Mouse (Mus musculus) left cerebral cortex, adult 11 months (tissue): ENCODE data around the gene Sult6b2.

ENCODE experiments used
- DNase-seq: peaks from one replicate; pipeline ENCODE4 v3.0.0; 2022; ENCODE audit warnings: low spot score

Gene Sult6b2

DNA sequence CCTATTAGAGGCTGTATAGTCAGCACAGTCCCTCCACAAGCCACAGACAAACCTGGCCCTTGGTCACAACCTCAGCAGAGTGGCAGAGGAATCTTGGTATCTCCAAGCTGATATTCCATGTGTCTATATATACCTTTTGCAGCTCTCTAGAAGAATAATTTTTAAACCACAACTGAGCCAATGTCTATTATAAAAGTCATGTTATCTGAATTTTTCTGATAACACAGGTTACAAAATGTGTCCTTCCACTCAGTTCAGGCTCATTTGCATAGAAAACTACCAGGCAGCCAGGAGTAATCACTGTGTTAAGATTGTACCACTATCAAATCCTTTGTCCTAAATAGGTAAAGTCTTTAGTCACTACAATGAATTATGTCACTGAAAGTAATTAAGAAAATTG is at the start of gene Sult6b2:
TSS of gene Sult6b2 (minus strand) at position 101 of the 400 bp plus-strand sequence.
- DNase-seq: no peak

DNA sequence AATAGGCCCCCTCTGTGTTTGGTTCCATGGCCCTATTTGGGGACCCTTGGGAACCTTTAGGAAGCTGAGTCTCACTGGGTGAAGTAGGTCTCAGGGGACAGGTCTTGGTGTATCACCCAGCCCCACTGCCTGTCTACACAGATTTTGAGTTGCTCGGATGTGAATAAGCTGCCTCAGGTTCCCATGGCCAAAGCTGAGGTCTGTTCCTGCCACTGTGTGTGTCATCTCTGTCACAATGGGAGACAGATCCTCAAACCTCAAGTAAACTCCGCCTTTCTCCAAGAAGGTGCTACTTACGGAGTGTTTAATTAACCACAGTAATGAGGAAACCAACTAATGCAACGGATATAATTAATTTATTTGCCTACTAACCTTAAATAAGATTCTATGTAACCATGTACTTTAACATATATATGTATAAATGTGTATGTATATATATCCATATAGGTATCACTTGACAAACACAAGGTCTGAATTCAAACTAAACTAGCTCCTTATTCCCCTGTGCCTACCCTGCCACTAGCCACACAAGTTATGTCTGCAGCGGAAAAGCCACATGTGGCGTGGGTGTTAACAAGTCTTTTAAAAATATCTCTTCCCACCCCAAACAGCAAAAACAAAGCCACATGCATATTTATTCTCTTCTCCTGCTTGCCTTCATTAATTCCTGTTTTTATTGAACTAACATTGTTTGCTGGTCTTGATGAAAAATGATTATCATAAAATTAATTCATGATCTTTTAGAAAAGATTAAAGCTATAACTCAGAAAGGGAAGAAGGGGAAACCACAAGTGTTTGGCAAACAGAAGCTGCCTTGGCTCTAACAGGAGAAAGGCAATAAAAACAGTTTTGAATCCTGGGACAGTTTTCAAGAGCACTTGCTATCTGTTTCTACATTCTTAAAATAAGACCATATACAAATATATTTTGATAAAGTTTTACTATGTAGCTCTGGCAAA is 48.4 kb upstream of the Sult6b2 start:
- no peak for DNase-seq

DNA sequence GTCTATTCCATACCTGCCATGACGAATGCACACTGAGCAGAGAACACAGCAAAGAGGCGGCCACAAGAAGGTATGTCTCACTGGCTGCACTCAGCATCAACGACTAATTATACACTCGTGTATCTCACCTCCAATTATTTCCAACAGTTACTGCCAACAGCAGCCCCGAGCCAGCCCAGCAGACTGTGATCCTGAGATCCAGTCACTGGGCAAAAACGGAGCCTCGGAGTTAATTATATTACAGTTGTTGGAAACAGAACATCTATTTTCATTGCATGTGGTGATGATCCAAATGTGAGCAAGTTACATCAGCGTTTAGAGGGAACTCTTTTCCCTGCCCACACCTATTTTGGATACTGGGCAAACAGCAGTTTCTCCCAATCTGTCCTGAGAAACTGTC is 46.1 kb upstream of the Sult6b2 start:
- DNase-seq: no peak

DNA sequence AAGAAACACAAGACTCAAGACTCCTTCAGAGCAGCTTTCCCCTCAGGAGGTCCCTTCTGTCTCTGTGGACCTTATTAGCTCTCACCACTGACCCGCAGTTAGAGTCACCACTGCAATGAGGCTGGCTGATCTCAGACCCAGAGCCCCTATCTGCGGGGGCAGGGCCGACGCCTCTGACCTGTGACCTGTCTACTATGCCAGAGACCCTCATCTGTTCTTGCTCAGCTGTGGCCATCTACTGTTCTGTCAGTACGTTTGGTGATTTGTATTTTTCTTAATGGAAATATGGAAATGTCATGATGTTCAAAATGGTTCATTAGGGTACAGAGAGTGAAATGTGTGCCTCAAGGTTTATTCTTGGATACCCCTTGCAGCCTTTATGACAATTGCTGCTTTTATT is 45.0 kb upstream of the Sult6b2 start:
- DNase-seq: no peak

DNA sequence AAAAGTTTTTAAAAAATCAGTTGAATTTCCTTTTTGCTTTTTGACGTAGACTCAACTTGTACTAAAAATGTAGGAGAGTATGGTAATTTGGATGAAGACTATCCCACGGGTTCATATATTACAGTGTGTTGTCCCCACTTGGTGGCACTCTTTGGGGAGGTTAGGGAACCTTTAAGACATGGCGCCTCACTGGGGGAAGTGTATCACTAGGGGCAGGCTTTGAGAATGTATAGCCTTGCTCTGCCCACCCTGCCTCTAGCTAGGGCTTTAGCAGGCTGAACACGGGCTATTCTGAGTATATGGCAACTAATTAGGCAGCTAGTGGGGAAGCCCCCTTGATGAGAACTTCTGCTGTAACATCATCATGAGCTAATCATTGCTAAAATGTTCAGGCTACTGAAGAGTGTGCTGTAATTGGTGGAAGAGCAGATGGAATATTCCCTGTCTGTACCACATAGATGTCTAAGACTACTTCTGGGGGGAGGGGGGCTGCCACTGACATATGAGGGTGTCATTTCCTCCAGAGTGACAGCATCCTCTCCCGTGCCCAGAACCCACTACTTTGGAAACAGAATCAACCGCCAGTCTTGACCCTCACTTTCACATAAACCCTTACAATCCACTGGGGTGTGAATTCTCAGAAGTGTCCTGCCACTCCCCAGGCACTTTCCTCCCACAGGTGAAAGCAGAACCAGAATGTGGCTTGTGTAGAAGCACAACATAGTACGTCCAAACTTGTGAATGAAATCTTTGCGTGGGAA is 43.8 kb upstream of the Sult6b2 start:
- no peak for DNase-seq

DNA sequence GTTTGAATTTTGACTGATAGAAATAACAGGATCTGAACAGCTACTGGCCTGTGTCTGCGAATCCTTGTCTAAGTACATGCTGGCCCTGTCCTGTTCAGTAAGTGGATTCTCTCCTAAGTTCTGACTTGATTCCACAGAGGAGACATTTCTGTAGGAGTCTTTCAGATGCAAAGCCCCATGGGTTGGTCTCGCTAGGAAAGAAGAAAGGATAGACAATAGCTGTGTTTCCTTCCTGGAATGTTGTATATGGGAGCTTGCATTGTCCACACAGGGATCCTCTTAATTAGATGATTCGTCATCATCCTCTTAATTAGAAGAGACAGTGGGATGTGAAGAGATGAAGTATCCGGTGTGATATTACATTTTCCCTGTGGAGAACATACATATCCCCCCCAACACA is 42.6 kb upstream of the Sult6b2 start:
- DNase-seq: no peak

DNA sequence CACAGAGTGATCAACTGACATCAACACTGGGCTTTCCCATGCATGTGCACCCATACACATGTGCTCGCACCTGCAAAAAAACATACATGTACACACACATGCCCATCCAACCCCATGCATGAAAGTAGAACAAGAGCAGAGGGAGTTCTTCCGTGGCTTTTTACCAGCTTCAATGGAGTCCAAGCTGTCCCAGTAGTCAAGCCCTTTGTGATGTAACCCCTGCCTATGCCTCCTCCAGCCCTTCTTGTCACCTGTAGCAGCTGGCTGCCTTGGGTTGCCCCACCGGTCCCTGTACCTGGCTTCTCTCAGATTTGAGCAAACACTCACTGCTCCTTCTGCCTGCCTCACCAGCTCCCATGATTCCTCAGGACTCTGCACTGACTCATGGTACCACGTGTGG is 40.8 kb upstream of the Sult6b2 start:
- no peak for DNase-seq

DNA sequence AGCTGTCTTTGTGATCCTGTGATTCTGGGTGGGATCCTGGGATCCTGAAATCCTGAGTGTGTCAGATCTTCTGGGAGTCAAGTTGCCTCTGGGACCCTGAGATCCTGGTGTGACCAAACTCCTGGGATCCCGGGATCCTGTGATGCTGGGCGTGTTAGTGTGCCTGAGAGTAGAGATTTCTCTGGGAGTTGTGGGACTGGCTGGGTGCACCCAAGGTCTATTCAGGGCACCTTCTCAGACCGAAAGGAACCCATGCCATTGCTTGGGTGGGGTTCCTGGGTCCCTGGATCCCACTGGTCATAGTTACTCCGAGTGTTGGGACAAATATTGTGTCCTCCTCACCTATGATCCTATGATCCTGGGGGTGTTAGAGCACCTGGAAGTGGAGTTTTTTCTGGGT is 39.8 kb upstream of the Sult6b2 start:
- DNase-seq: no peak

DNA sequence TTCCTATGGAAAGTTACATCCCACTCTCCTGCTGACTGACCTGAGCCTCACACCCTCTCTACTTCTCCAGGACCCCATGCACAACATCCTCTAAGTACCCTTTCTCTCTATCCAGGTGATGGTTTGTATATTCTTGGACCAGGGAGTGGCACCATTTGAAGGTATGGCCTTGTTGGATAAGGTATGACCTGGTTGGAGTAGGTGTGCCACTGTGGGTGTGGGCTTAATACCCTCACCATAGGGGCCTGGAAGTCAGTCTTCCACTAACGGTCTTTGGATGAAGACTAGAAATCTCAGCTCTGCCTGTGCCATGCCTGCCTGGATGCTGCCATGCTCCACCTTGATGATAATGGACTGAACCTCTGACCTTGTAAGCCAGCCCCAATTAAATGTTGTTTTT is 34.2 kb upstream of the Sult6b2 start:
- no peak for DNase-seq

DNA sequence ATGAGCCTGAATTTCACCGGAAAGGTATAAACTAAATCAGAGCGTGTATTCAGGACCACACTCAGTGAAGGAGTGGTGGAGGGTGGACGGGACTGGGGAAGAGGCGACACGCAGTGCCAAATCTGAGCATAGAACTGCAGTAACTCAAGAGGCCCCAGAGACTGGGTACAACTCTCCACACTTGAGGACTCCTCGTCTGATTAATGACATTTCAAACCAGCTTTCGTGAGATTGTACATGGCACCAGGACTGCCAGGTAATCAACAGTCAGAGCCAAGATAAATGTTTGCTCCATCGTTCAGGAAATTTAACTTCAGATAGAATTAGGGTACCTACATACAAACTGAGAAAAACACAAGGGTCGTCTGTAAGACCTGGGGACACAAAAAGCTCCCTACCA is 33.0 kb upstream of the Sult6b2 start:
- DNase-seq: no peak

DNA sequence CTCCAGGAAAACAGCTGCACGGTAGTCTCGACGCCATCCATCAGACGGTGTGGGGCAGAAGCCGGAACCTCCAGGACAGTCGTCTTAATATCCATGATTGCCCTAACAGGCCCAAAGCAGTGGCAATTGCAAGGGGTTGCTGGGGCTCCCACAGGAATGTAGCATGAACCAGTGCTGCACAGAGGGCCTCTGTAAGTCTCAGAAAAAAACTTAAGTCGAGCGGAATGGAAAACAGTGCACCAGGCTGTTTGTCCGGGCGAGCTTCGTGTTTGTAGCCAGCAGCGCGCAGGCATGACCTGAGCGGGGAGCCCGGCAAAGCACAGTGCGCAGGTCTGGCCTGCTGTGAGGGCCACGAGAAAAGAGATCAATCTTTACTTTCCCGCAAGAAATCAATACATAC is 31.4 kb upstream of the Sult6b2 start:
- DNase-seq: no peak

DNA sequence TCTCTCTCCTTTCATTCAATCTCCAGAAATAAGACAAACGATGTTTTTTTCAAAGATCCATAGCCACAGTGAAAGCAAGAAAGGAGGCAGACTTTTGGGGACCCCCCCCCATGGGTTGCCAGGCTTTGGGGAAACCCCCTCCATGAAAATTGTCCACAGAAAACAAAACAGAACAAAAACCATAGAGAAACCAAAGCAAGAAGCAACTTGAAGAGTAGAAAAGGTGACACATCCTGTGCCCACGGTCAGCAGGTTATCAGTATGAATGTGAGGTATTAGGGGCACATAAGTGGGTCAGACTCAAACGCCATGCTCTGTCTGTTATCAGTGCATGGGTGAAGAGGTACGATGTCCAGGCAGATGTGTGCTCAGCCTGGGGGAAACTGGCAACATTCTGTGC is 30.6 kb upstream of the Sult6b2 start:
- no peak for DNase-seq

DNA sequence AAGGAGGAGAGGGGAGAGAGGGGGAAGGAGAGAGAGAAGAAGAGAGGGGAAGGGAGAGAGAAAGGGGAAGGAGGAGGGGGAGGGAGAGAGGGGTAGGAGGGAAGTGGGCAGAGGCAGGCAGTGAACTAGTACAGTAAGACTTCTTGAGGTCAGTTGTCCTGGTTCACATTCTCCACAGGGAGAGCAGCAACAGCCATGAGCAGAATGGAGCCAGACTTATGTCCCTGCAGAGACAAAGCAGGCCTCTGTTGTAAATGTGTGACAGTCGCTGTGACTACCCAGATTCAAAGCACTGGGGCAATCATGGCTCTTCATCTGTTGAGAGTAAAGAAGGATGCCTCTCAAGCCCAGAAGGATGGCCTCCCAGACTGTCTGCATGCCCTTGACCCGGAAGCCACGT is 27.4 kb upstream of the Sult6b2 start:
- DNase-seq: no peak

DNA sequence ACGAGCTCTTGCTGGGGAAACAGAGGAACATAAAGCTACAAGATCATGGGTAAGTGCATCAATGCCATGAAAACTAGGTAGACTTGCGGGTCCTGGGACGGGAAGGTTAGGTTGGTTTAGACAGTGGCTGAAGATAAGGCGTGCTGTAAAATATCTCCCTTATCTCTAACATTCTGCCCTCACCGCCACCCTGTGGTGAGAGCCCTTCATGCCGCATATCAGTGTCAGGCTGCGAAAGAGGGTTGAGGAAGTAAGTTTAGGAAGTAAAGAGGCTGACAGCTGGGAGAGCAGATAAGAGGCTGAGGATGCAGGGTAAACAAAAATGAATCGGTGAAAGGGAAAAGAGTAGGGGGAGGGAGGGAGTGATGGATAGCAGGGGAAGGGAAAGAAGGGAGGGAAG is 26.9 kb upstream of the Sult6b2 start:
- DNase-seq: no peak

DNA sequence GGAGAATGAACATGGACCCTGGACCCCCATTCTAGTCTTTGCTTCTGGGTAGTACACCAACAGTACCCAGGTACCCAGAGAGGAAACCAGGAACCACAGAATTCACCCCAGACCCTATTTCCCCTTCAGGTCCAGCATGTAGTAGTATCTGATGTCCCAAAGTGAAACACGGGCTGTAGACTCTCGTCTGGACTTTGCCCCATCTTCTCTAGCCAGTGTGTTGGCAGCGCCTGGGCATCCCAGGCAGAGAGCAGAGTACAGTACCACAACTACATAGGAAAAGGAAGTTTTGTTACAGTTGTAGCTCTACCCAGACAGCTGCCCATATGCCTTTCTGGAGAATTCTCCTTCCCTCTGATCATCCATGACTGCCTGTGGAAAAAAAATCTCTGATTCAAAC is 25.9 kb upstream of the Sult6b2 start:
- no peak for DNase-seq

DNA sequence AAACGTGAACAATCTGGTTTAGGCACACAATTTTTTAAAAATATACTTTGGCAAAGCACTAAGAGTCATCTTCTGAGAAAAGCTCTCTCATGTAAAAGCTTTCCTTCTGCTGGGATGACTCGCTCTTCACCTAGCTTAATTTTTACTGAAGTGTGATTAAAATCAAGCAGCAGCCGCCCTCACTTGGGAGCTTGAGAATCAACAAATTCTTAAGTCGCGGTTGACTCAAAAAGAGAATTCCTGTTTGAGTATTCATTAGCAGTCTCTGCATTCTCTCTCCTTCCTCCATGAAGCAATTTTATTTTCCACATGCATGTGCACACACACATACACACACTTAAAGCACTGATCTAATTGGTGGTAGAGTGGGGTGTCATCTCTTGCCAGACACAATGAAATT is 21.1 kb upstream of the Sult6b2 start:
- no peak for DNase-seq

DNA sequence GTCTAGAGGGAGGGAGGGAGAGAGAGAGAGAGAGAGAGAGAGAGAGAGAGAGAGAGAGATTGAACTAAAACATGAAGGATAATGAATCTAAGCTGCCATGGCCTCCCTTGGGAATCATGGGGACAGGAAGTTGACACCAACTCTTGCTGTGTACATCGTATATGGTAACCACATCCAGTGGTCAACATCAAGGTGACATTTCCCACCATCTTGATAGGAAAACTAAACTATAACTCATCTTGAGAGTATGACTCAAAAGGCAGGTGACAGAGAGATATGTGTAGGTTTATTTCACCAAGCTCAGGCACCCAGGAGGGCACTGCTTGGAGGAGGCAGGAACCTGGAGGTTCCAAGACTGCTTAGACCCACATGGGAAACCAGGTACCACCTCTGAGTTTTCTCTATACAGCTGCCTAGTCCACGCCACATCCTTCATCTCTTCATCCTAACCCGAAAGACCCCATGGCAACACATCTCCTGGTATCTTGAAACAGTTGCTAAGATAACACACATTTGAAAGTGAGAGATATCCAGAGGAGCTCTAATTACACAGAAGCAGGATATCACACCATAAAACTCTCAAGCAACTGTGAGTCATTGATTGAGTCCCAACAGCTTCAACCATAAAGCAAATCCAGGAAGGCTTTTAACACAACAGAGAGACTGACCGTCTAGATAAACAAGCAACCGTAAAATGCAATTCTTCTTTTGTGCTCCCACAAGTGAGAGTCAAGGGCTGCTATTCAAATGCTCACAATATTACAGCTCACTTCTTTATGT is 18.9 kb upstream of the Sult6b2 start:
- DNase-seq: no peak

DNA sequence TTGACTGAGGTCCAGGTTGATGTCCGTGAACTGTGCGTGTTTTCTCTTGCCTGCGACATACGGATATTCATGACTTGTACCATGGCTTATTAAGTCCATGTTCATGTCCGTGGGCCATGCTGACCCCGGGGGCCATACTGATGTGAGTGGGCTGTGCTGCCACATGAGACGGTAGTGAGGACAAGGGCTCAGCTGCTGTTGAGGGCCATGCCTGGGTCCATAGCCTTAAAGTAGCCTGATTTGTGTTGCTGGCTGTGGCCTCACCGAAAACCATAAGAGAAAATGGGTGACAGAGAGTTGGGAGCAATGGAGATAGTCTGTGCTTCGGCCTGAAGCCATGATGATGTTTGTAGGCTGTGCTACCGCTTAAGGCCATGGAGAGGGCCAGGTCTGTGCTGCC is 14.0 kb upstream of the Sult6b2 start:
- DNase-seq: no peak

DNA sequence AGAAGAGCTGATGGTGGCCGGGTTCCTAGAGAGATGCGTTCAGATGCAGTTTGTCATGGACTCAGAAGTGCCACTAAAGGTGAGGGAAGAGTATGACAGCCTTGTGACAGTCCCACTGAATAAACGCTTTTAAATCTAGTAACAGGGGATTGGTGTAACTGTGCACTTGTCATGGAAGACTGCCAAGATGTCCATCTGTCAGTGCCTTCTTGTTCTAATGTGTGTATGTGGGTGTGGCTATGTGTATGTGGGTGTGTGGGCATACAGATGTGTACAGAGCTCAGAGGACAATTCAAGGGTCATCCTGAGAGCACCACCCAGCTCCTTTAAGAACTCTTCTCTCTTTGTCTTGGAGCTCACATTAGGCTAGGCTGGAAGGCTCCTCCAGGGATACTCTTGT is 11.2 kb upstream of the Sult6b2 start:
- DNase-seq: no peak

DNA sequence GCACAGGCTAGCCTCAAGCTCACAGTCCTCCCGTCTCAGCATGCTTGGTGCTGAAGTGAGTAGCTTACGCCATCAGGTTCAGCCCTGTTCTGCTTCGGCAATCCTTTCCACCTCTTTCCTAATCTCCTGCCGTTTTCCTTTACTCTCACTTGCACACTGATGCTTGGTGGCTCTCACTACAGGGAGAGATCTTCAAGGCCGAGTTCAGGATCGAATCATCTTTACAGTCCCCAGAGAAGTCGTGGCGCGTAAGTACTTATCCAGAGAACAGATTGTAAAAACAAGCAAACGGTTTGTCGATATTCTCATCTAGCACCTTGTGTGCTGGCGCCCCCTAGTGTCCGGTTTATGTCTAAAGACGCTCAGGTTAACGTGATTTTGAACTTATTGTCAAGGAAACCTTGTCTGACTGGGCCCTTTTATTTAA is 10.2 kb upstream of the Sult6b2 start:
- peak; percentile 79 for DNase-seq

DNA sequence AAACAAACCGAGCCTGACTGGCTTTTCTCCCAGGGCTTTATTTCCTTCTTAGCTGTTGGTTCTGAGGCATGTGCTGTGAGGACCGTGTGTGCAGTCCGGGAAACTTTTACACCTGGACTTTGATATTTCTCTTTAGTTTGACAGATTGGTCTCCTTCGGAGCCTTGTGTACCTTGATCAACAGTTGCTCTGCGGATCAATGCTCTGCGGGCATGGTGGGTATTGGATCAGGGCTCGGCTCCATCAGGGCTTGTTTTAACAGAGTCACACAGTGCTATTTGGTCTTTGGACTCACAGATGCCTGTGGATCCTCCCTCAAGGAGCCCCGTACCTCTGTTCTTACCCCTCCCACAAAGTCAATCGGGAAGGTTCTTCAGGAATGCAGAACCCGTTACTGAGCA is 9.7 kb upstream of the Sult6b2 start:
- DNase-seq: no peak

DNA sequence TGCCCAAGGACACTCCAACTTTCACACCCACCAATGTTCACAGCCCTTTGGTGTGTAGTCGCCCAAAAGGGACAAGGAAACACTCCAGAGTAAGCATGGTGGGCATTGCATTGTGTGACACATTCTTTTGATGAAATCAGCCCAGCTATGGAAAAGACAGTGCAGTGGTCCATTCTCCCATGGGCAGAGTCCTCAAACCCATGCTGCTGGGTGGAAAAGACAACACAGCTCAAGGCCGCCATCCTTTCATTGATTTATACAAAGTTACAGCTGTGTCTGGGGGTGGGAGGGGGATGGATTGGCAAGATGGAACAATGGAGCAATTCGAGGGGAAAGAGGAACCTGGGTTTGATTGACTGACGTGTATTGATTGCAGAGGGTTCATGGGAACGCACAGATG is 8.7 kb upstream of the Sult6b2 start:
- DNase-seq: no peak

DNA sequence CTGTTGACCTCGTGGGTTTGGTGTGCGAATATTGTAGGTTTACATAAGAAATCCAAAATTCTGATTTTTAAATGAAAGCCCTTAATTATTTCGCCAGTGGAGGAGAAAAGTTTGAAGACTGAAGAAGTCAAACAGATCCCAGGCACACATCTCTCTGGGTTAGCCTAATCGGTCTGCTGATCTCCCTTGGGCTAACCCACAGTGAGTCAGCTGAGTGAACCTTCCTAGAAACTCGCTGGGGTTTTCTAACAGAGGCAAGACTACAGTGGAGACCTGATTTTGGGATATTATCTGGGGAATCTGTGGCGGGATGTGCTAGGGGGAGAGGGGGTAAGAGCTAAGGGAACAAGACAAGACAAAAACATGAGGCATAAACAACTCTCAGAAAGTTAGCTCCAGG is 5.9 kb upstream of the Sult6b2 start:
- DNase-seq: no peak
